ENCODE assay signal across 32 mouse cellular contexts in the genomic region with DNA sequence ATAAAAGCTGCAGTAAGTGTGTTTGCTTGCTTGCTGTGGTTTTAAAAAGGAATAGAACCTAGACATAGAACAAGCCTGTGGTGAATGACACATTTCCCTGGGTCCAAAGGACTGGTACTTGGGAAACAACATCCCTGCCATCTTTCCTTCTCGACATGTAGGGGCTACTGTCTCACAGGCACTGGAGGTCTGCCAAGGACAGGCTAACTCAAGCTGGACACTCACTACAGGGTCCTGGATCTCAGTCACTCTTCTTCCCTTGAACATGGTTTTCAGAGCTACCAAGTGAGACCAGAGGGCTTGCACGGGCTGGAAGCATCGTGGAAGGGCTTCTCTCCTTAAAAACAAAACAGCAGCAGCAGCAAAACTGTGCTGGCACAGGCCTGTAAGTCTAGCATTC. TPM values are rescaled to one million over a fixed set of nuclear protein-coding genes. Genes with fewer than 3 reads are reported as not detected.
DNase-seq lines count a peak whose midpoint lies in the region; ATAC-seq lines count a peak whose summit lies in the region.
"Had no signal": no experiment of that assay in that cellular context is flagged by ENCODE, and none has a peak within 500 bp of the region (broad histone marks: within the 10 kb centered on the region; RNA-seq: fewer than 3 reads in every experiment).

No protein-coding gene starts in this region.

- no peaks in the 10 kb centered on the region for H3K27me3 ChIP-seq in liver, embryonic 12.5 days (replicated peaks)
- H3K27me3 ChIP-seq in liver, embryonic 11.5 days (replicated peaks; ENCODE audit: control insufficient read depth, insufficient read depth, low read length): no peaks in the 10 kb centered on the region
- H3K27me3 ChIP-seq in liver, embryonic 15.5 days: no peaks in the 10 kb centered on the region
- H3K27me3 ChIP-seq: CH12.LX; embryonic facial prominence, embryonic 13.5 days; forebrain, embryonic 12.5 days; forebrain, embryonic 15.5 days; heart, embryonic 12.5 days; heart, embryonic 15.5 days; hindbrain, embryonic 13.5 days; Patski had no signal

- H3K4me2 ChIP-seq in liver, embryonic 12.5 days: no peak overlapping the region
- H3K4me2 ChIP-seq in liver, embryonic 11.5 days: no peak overlapping the region
- no peak overlapping the region for H3K4me2 ChIP-seq in liver, embryonic 15.5 days
- H3K4me2 ChIP-seq: embryonic facial prominence, embryonic 13.5 days; forebrain, embryonic 12.5 days; forebrain, embryonic 15.5 days; heart, embryonic 12.5 days; heart, embryonic 15.5 days; hindbrain, embryonic 13.5 days had no signal

- DNase-seq in cerebellum, postnatal 10 days: peak; percentile 78 to 81
- DNase-seq in cerebellum, adult 18-20 months: no peak
- no peak for DNase-seq in liver, embryonic 11.5 days (ENCODE audit: low spot score)
- peak; percentile 31 for DNase-seq in 416B (ENCODE audit: low read depth)
- DNase-seq in heart, adult 11 months: no peak
- DNase-seq in gastrocnemius, postnatal 25 days: no peak
- DNase-seq: adrenal gland, postnatal 10 days; adrenal gland, postnatal 36 days; B cell, adult 2 months; cerebellum, adult 11 months; cerebellum, adult 8-10 months; cerebellum, postnatal 25 days; embryo, embryonic 11 days; gastrocnemius, postnatal 10 days; heart, adult 18-20 months; heart, postnatal 10 days; heart, postnatal 36 days had no signal

- 77% methylated on average over 3 of the region's 3 CpGs for WGBS in liver, embryonic 12.5 days (ENCODE audit: insufficient replicate concordance)
- WGBS in liver, embryonic 11.5 days: 79% methylated on average over 3 of the region's 3 CpGs
- 73% methylated on average over 3 of the region's 3 CpGs for WGBS in liver, embryonic 15.5 days (ENCODE audit: insufficient replicate concordance)

- no peaks in the 10 kb centered on the region for H3K9me3 ChIP-seq in liver, embryonic 12.5 days (replicated peaks)
- no peaks in the 10 kb centered on the region for H3K9me3 ChIP-seq in liver, embryonic 11.5 days (ENCODE audit: control insufficient read depth, low read length)
- H3K9me3 ChIP-seq in liver, embryonic 15.5 days (replicated peaks): 0 out of 2 replicates have a peak, but pooled peaks cover 2% of the 10 kb centered on the region
- H3K9me3 ChIP-seq: embryonic facial prominence, embryonic 10.5 days; embryonic facial prominence, embryonic 13.5 days; forebrain, embryonic 12.5 days; forebrain, embryonic 15.5 days; heart, embryonic 15.5 days; hindbrain, embryonic 10.5 days; hindbrain, embryonic 13.5 days had no signal

- no peak overlapping the region; the same call in 1 of the 2 replicates for H3K9ac ChIP-seq in liver, embryonic 12.5 days
- no peak overlapping the region for H3K9ac ChIP-seq in liver, embryonic 11.5 days (ENCODE audit: low read depth, low read length)
- no peak overlapping the region; the same call in 1 of the 2 replicates for H3K9ac ChIP-seq in liver, embryonic 15.5 days
- H3K9ac ChIP-seq: embryonic facial prominence, embryonic 13.5 days; forebrain, embryonic 12.5 days; forebrain, embryonic 15.5 days; heart, embryonic 12.5 days; heart, embryonic 15.5 days; hindbrain, embryonic 13.5 days had no signal

- peak overlapping the region; percentile 71 for H3K27ac ChIP-seq in liver, embryonic 12.5 days
- no peak overlapping the region for H3K27ac ChIP-seq in liver, embryonic 11.5 days (ENCODE audit: low read depth, low read length)
- H3K27ac ChIP-seq in liver, embryonic 15.5 days (replicated peaks): peak overlapping the region; percentile 91
- H3K27ac ChIP-seq: embryonic facial prominence, embryonic 10.5 days; embryonic facial prominence, embryonic 13.5 days; forebrain, embryonic 12.5 days; forebrain, embryonic 15.5 days; heart, embryonic 15.5 days; hindbrain, embryonic 10.5 days; hindbrain, embryonic 13.5 days had no signal

- H3K4me1 ChIP-seq in liver, embryonic 12.5 days: peaks cover 68% of the 10 kb centered on the region
- peaks cover 20% of the 10 kb centered on the region for H3K4me1 ChIP-seq in liver, embryonic 11.5 days (replicated peaks; ENCODE audit: control insufficient read depth, insufficient read depth, low read length)
- H3K4me1 ChIP-seq in liver, embryonic 15.5 days (replicated peaks): peaks cover 78% of the 10 kb centered on the region
- H3K4me1 ChIP-seq: embryonic facial prominence, embryonic 10.5 days; embryonic facial prominence, embryonic 13.5 days; forebrain, embryonic 12.5 days; forebrain, embryonic 15.5 days; heart, embryonic 12.5 days; heart, embryonic 15.5 days; hindbrain, embryonic 10.5 days; hindbrain, embryonic 13.5 days had no signal

- ATAC-seq in liver, embryonic 12.5 days: no peak
- ATAC-seq in liver, embryonic 11.5 days (replicated peaks; ENCODE audit: low FRiP score): no peak
- no peak for ATAC-seq in liver, embryonic 15.5 days (ENCODE audit: insufficient read depth)
- ATAC-seq: forebrain, embryonic 15.5 days; hindbrain, embryonic 16.5 days; Patski had no signal

- no peak overlapping the region for H3K4me3 ChIP-seq in liver, embryonic 12.5 days
- H3K4me3 ChIP-seq in liver, embryonic 11.5 days (ENCODE audit: low read depth, low read length): no peak overlapping the region
- H3K4me3 ChIP-seq in liver, embryonic 15.5 days (replicated peaks): no peak overlapping the region
- H3K4me3 ChIP-seq: embryonic facial prominence, embryonic 10.5 days; embryonic facial prominence, embryonic 13.5 days; erythroblast, embryonic 14.5 days; forebrain, embryonic 12.5 days; forebrain, embryonic 15.5 days; heart, embryonic 12.5 days; heart, embryonic 15.5 days; hindbrain, embryonic 10.5 days; hindbrain, embryonic 13.5 days had no signal

- no peaks in the 10 kb centered on the region for H3K36me3 ChIP-seq in liver, embryonic 12.5 days
- H3K36me3 ChIP-seq in liver, embryonic 11.5 days (ENCODE audit: control insufficient read depth, insufficient read depth, low read length): no peaks in the 10 kb centered on the region
- no peaks in the 10 kb centered on the region for H3K36me3 ChIP-seq in liver, embryonic 15.5 days (replicated peaks)
- H3K36me3 ChIP-seq: embryonic facial prominence, embryonic 10.5 days; embryonic facial prominence, embryonic 13.5 days; forebrain, embryonic 12.5 days; forebrain, embryonic 15.5 days; G1E; heart, embryonic 12.5 days; heart, embryonic 15.5 days; hindbrain, embryonic 10.5 days; hindbrain, embryonic 13.5 days had no signal

RNA-seq across cellular contexts. Expression of gene H3f3a, which starts 10.0 kb away (rescaled TPM):
- 1,997 and 2,057 TPM in 2 replicates for polyA plus RNA-seq in liver, embryonic 12.5 days (2016; fragmentation: Nextera tagmentation; extraction: Ambion mirVana)
- polyA plus RNA-seq in liver, embryonic 11.5 days (2014; fragmentation: Nextera tagmentation; extraction: Ambion mirVana): 1,897 and 1,996 TPM in 2 replicates
- polyA plus RNA-seq in liver, embryonic 15.5 days (2015; fragmentation: Nextera tagmentation; extraction: Ambion mirVana): 2,115 and 2,296 TPM in 2 replicates
- 100 to 1,000 TPM; 350 to 362 TPM for total RNA-seq in gastrocnemius, postnatal 25 days (2021)

RNA-seq across cellular contexts. Expression of gene Sde2, which starts 27.2 kb away (rescaled TPM):
- 39.2 and 39.4 TPM in 2 replicates for polyA plus RNA-seq in liver, embryonic 12.5 days (2016; fragmentation: Nextera tagmentation; extraction: Ambion mirVana)
- 49.0 and 49.2 TPM in 2 replicates for polyA plus RNA-seq in liver, embryonic 11.5 days (2014; fragmentation: Nextera tagmentation; extraction: Ambion mirVana)
- polyA plus RNA-seq in liver, embryonic 15.5 days (2015; fragmentation: Nextera tagmentation; extraction: Ambion mirVana): 21.8 and 22.4 TPM in 2 replicates
- total RNA-seq in gastrocnemius, postnatal 25 days (2021): 1 to 10 TPM; 7.5 TPM

Comparison
In these comparisons a context has a peak if more than half of its experiments do, and no peak if none do; other contexts are left out.
1. DNase-seq: peak in cerebellum, postnatal 10 days (2 of 2) and 416B (single experiment); none in cerebellum, adult 18-20 months (0 of 2), liver, embryonic 11.5 days (single experiment), heart, adult 11 months (single experiment) and gastrocnemius, postnatal 25 days (single experiment).